Mouse (Mus musculus): ENCODE results near the gene Macrod1. TPM values are rescaled to one million over a fixed set of nuclear protein-coding genes. Genes with fewer than 3 reads are reported as not detected.

The Macrod1 gene
- polyA plus RNA-seq, 1 experiment from 2014 or later, result 11.0 TPM

- Histone ChIP-seq H3K27me3 (ENCODE audit: insufficient read depth, low read length) (no peaks in the 10 kb centered on the region), H3K36me3 (ENCODE audit: insufficient read depth) (peaks cover 13% of the 10 kb centered on the region), H3K4me3 (ENCODE audit: low read depth, low read length) (peak overlapping the region; percentile 82), H3K27ac (ENCODE audit: low read depth) (no peak overlapping the region), H3K4me1 (ENCODE audit: insufficient read depth) (peaks cover 5% of the 10 kb centered on the region), H3K9ac (peak overlapping the region; percentile 73), H3K9me3 (ENCODE audit: low read depth, low read length) (no peaks in the 10 kb centered on the region), H3K4me2 (peak overlapping the region; percentile 94)
- DNase-seq, result no peak
- no peak for ATAC-seq (ENCODE audit: insufficient read depth)
- WGBS, result 85% methylated on average over 3 of the region's 3 CpGs
- TF ChIP-seq CTCF (IDR thresholded peaks at IDR 0.05; ENCODE audit: low read depth), result no peak
Measured at GRCm38 (mm10) chr19:7239574-7239973, 183.0 kb downstream of the Macrod1 start.

GRCm38 (mm10) chr19:7240291-7240690, 183.7 kb downstream of the Macrod1 start:
- peak; percentile 16 for DNase-seq
- Histone ChIP-seq H3K4me3 (ENCODE audit: low read depth, low read length) (peak overlapping the region; percentile 82), H3K9me3 (ENCODE audit: low read depth, low read length) (no peaks in the 10 kb centered on the region), H3K4me2 (peak overlapping the region; percentile 94), H3K36me3 (ENCODE audit: insufficient read depth) (peaks cover 13% of the 10 kb centered on the region), H3K9ac (peak overlapping the region; percentile 73), H3K4me1 (ENCODE audit: insufficient read depth) (peaks cover 5% of the 10 kb centered on the region), H3K27me3 (ENCODE audit: insufficient read depth, low read length) (no peaks in the 10 kb centered on the region), H3K27ac (ENCODE audit: low read depth) (peak overlapping the region; percentile 84)
- no peak for ATAC-seq (ENCODE audit: insufficient read depth)
- no peak for TF ChIP-seq CTCF (IDR thresholded peaks at IDR 0.05; ENCODE audit: low read depth)
- WGBS, result 2% methylated on average over 13 of the region's 13 CpGs

GRCm38 (mm10) chr19:7240782-7241690, 184.4 kb downstream of the Macrod1 start, which contains the start of gene Naa40:
Gene Naa40 (minus strand): TSS chr19:7241183.
- peaks cover 5% of the 10 kb centered on the region for H3K4me1 ChIP-seq (ENCODE audit: insufficient read depth)
- peak; percentile 97 for ATAC-seq (ENCODE audit: insufficient read depth)
- peaks cover 13% of the 10 kb centered on the region for H3K36me3 ChIP-seq (ENCODE audit: insufficient read depth)
- peak within 1 kb of the TSS; percentile 73 for H3K9ac ChIP-seq
- under 1% methylated on average over 80 of the region's 80 CpGs for WGBS
- no peaks in the 10 kb centered on the region for H3K27me3 ChIP-seq (ENCODE audit: insufficient read depth, low read length)
- peak within 1 kb of the TSS; percentile 94 for H3K4me2 ChIP-seq
- peak within 1 kb of the TSS; percentile 84 for H3K27ac ChIP-seq (ENCODE audit: low read depth)
- DNase-seq, result peak; percentile 99
- no peak for TF ChIP-seq CTCF (IDR thresholded peaks at IDR 0.05; ENCODE audit: low read depth)
- no peaks in the 10 kb centered on the region for H3K9me3 ChIP-seq (ENCODE audit: low read depth, low read length)
- peak within 1 kb of the TSS; percentile 82 for H3K4me3 ChIP-seq (ENCODE audit: low read depth, low read length)

- 78% methylated on average over 3 of the region's 3 CpGs for WGBS
- Histone ChIP-seq H3K4me2 (no peak overlapping the region), H3K4me3 (ENCODE audit: low read depth, low read length) (no peak overlapping the region), H3K9me3 (ENCODE audit: low read depth, low read length) (no peaks in the 10 kb centered on the region), H3K27ac (ENCODE audit: low read depth) (no peak overlapping the region), H3K36me3 (ENCODE audit: insufficient read depth) (no peaks in the 10 kb centered on the region), H3K4me1 (ENCODE audit: insufficient read depth) (no peaks in the 10 kb centered on the region), H3K9ac (no peak overlapping the region), H3K27me3 (ENCODE audit: insufficient read depth, low read length) (no peaks in the 10 kb centered on the region)
- DNase-seq (no peak), ATAC-seq (ENCODE audit: insufficient read depth) (no peak)
- TF ChIP-seq CTCF (IDR thresholded peaks at IDR 0.05; ENCODE audit: low read depth), result no peak
Measured at GRCm38 (mm10) chr19:7246021-7246420, 189.4 kb downstream of the Macrod1 start.

Other genes starting within 250 kb of the Macrod1 start
- 28.6 and 29.8 TPM in 2 replicates for gene Rps6ka4, start 216.2 kb upstream of the Macrod1 start, polyA plus RNA-seq (2014; fragmentation: Nextera tagmentation; extraction: Ambion mirVana)
- 1.0 and 1.5 TPM in 2 replicates for gene Ccdc88b, start 198.6 kb upstream of the Macrod1 start, polyA plus RNA-seq (2014; fragmentation: Nextera tagmentation; extraction: Ambion mirVana)
- 151 and 155 TPM in 2 replicates for gene Trmt112, start 147.1 kb upstream of the Macrod1 start, polyA plus RNA-seq (2014; fragmentation: Nextera tagmentation; extraction: Ambion mirVana)
- gene Prdx5, start 146.7 kb upstream of the Macrod1 start, polyA plus RNA-seq (2014; fragmentation: Nextera tagmentation; extraction: Ambion mirVana), result 151 and 153 TPM in 2 replicates
- gene Esrra, start 135.0 kb upstream of the Macrod1 start, polyA plus RNA-seq (2014; fragmentation: Nextera tagmentation; extraction: Ambion mirVana), result 3.1 and 4.2 TPM in 2 replicates
- gene Catsperz, start 131.4 kb upstream of the Macrod1 start, polyA plus RNA-seq (2014; fragmentation: Nextera tagmentation; extraction: Ambion mirVana), result 2.2 and 2.3 TPM in 2 replicates
- 0.17 and 0.38 TPM in 2 replicates for gene Kcnk4, start 122.3 kb upstream of the Macrod1 start, polyA plus RNA-seq (2014; fragmentation: Nextera tagmentation; extraction: Ambion mirVana)
- gene Bad, start 114.9 kb upstream of the Macrod1 start, polyA plus RNA-seq (2014; fragmentation: Nextera tagmentation; extraction: Ambion mirVana), result 61.0 and 65.0 TPM in 2 replicates
- gene Gpr137, start 114.3 kb upstream of the Macrod1 start, polyA plus RNA-seq (2014; fragmentation: Nextera tagmentation; extraction: Ambion mirVana), result 21.8 and 23.5 TPM in 2 replicates
- gene Ppp1r14b, start 81.8 kb upstream of the Macrod1 start, polyA plus RNA-seq (2014; fragmentation: Nextera tagmentation; extraction: Ambion mirVana), result 218 and 224 TPM in 2 replicates
- gene Plcb3, start 80.3 kb upstream of the Macrod1 start, polyA plus RNA-seq (2014; fragmentation: Nextera tagmentation; extraction: Ambion mirVana), result 53.3 and 55.9 TPM in 2 replicates
- 84.4 and 84.8 TPM in 2 replicates for gene Fkbp2, start 76.3 kb upstream of the Macrod1 start, polyA plus RNA-seq (2014; fragmentation: Nextera tagmentation; extraction: Ambion mirVana)
- gene Vegfb, start 69.2 kb upstream of the Macrod1 start, polyA plus RNA-seq (2014; fragmentation: Nextera tagmentation; extraction: Ambion mirVana), result 42.5 and 44.6 TPM in 2 replicates
- 18.6 and 22.8 TPM in 2 replicates for gene Dnajc4, start 64.2 kb upstream of the Macrod1 start, polyA plus RNA-seq (2014; fragmentation: Nextera tagmentation; extraction: Ambion mirVana)
- 20.4 and 20.7 TPM in 2 replicates for gene Nudt22, start 60.7 kb upstream of the Macrod1 start, polyA plus RNA-seq (2014; fragmentation: Nextera tagmentation; extraction: Ambion mirVana)
- 9.0 and 10.5 TPM in 2 replicates for gene Trpt1, start 60.7 kb upstream of the Macrod1 start, polyA plus RNA-seq (2014; fragmentation: Nextera tagmentation; extraction: Ambion mirVana)
- gene Fermt3, start 37.3 kb upstream of the Macrod1 start, polyA plus RNA-seq (2014; fragmentation: Nextera tagmentation; extraction: Ambion mirVana), result 8.6 and 9.1 TPM in 2 replicates
- gene Stip1, start 16.8 kb upstream of the Macrod1 start, polyA plus RNA-seq (2014; fragmentation: Nextera tagmentation; extraction: Ambion mirVana), result 250 and 255 TPM in 2 replicates
- 1.4 and 2.0 TPM in 2 replicates for gene Flrt1, start 48.9 kb downstream of the Macrod1 start, polyA plus RNA-seq (2014; fragmentation: Nextera tagmentation; extraction: Ambion mirVana)
- 206 and 221 TPM in 2 replicates for gene Otub1, start 149.5 kb downstream of the Macrod1 start, polyA plus RNA-seq (2014; fragmentation: Nextera tagmentation; extraction: Ambion mirVana)
- gene Cox8a, start 160.8 kb downstream of the Macrod1 start, polyA plus RNA-seq (2014; fragmentation: Nextera tagmentation; extraction: Ambion mirVana), result 917 and 922 TPM in 2 replicates
- 64.9 and 65.8 TPM in 2 replicates for gene Naa40, start 184.4 kb downstream of the Macrod1 start, polyA plus RNA-seq (2014; fragmentation: Nextera tagmentation; extraction: Ambion mirVana)
- gene Rcor2, start 210.5 kb downstream of the Macrod1 start, polyA plus RNA-seq (2014; fragmentation: Nextera tagmentation; extraction: Ambion mirVana), result 6.0 and 7.9 TPM in 2 replicates